Mouse (Mus musculus): ENCODE measurements around the gene Gm13889. TPM values are rescaled to one million over a fixed set of nuclear protein-coding genes. Genes with fewer than 3 reads are reported as not detected.

Gm13889 gene
- polyA plus RNA-seq, 1 experiment from 2014 or later = 23.4 TPM

- no peaks in the 10 kb centered on the region for H3K4me1 ChIP-seq (replicated peaks; ENCODE audit: control insufficient read depth, insufficient read depth, low read length)
- no peak overlapping the region for H3K27ac ChIP-seq (ENCODE audit: low read length)
Measured at GRCm38 (mm10) chr2:93909716-93910115, 47.3 kb downstream of the Gm13889 start.

GRCm38 (mm10) chr2:93907519-93908294 lies 49.3 kb downstream of the Gm13889 start:
- no peaks in the 10 kb centered on the region for H3K36me3 ChIP-seq (ENCODE audit: control insufficient read depth, insufficient read depth, low read length)
- no peak overlapping the region for H3K4me2 ChIP-seq (ENCODE audit: low read depth, low read length)
- no peak overlapping the region for H3K4me3 ChIP-seq (ENCODE audit: low read length)
- no peaks in the 10 kb centered on the region for H3K9me3 ChIP-seq (ENCODE audit: control insufficient read depth, low read length)
- H3K27me3 ChIP-seq (ENCODE audit: control insufficient read depth, insufficient read depth, low read depth, low read length) = no peaks in the 10 kb centered on the region
- H3K27ac ChIP-seq (ENCODE audit: low read length) = no peak overlapping the region
- 54% methylated on average over 9 of the region's 9 CpGs for WGBS
- no peak overlapping the region for H3K9ac ChIP-seq (ENCODE audit: low read length)
- no peak for ATAC-seq (ENCODE audit: low read depth)
- H3K4me1 ChIP-seq (replicated peaks; ENCODE audit: control insufficient read depth, insufficient read depth, low read length) = no peaks in the 10 kb centered on the region

More at GRCm38 (mm10) chr2:93909716-93910115, 47.3 kb downstream of the Gm13889 start:
- H3K36me3 ChIP-seq (ENCODE audit: control insufficient read depth, insufficient read depth, low read length) = no peaks in the 10 kb centered on the region
- WGBS = 56% methylated on average over 5 of the region's 5 CpGs
- H3K27me3 ChIP-seq (ENCODE audit: control insufficient read depth, insufficient read depth, low read depth, low read length) = no peaks in the 10 kb centered on the region
- H3K4me2 ChIP-seq (ENCODE audit: low read depth, low read length) = no peak overlapping the region
- H3K9me3 ChIP-seq (ENCODE audit: control insufficient read depth, low read length) = no peaks in the 10 kb centered on the region
- H3K9ac ChIP-seq (ENCODE audit: low read length) = no peak overlapping the region
- H3K4me3 ChIP-seq (ENCODE audit: low read length) = no peak overlapping the region
- no peak for ATAC-seq (ENCODE audit: low read depth)

GRCm38 (mm10) chr2:93906316-93906715 lies 50.7 kb downstream of the Gm13889 start:
- Histone ChIP-seq H3K4me3 (ENCODE audit: low read length) (no peak overlapping the region), H3K27ac (ENCODE audit: low read length) (no peak overlapping the region), H3K9me3 (ENCODE audit: control insufficient read depth, low read length) (no peaks in the 10 kb centered on the region), H3K4me1 (replicated peaks; ENCODE audit: control insufficient read depth, insufficient read depth, low read length) (no peaks in the 10 kb centered on the region), H3K36me3 (ENCODE audit: control insufficient read depth, insufficient read depth, low read length) (no peaks in the 10 kb centered on the region), H3K4me2 (ENCODE audit: low read depth, low read length) (no peak overlapping the region), H3K27me3 (ENCODE audit: control insufficient read depth, insufficient read depth, low read depth, low read length) (no peaks in the 10 kb centered on the region), H3K9ac (ENCODE audit: low read length) (no peak overlapping the region)
- 33% methylated on average over 4 of the region's 4 CpGs for WGBS
- no peak for ATAC-seq (ENCODE audit: low read depth)

Other genes starting within 250 kb of the Gm13889 start
- gene Ext2, start 134.6 kb downstream of the Gm13889 start, polyA plus RNA-seq (2015; fragmentation: Nextera tagmentation; extraction: Ambion mirVana) = 119 and 128 TPM in 2 replicates
- 6.8 and 9.3 TPM in 2 replicates for gene Accs, start 107.3 kb downstream of the Gm13889 start, polyA plus RNA-seq (2015; fragmentation: Nextera tagmentation; extraction: Ambion mirVana)
- not detected in 2 replicates for gene Accsl, start 88.0 kb downstream of the Gm13889 start, polyA plus RNA-seq (2015; fragmentation: Nextera tagmentation; extraction: Ambion mirVana)
- not detected in 2 replicates for gene Gm27027, start 39.2 kb upstream of the Gm13889 start, polyA plus RNA-seq (2015; fragmentation: Nextera tagmentation; extraction: Ambion mirVana)
- gene Alkbh3, start 53.6 kb upstream of the Gm13889 start, polyA plus RNA-seq (2015; fragmentation: Nextera tagmentation; extraction: Ambion mirVana) = 63.0 and 70.0 TPM in 2 replicates
- gene Hsd17b12, start 200.8 kb upstream of the Gm13889 start, polyA plus RNA-seq (2015; fragmentation: Nextera tagmentation; extraction: Ambion mirVana) = 115 and 116 TPM in 2 replicates

Measured in lung, embryonic 16.5 days (tissue).